Mouse (Mus musculus): ENCODE data around the gene Foxo1. TPM values are rescaled to one million over a fixed set of nuclear protein-coding genes. Genes with fewer than 3 reads are reported as not detected.
A peak's percentile ranks its signal among the peaks of the same experiment; 100 is the strongest.

Foxo1 gene
- total RNA-seq, 2 experiments from 2014 or later, result 10.1 to 32.8 TPM

DNA sequence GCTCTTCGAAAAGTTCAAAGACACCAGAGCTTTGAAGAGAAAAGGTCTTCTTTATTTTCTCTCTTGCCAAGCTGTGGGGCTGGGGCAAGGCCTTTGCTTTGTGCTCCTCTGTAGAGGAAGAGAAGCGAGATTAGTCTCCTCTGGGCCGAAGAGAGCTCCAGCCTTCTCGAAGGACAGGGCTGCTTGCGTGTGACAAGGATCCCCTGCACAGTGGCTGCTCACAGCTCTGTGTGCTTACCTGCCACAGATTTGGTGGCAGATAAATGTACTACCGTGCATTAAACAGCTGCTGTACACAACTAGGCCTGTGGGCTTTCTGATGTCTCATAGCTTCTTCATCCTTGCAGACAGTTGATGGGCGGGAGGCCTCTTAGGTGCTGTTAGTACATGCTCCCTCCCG lies 129.8 kb downstream of the Foxo1 start:
- intact Hi-C loops (cut with DNase I; ENCODE audit: low total_unique reads), result no loop called here
- DNase-seq, result no peak

DNA sequence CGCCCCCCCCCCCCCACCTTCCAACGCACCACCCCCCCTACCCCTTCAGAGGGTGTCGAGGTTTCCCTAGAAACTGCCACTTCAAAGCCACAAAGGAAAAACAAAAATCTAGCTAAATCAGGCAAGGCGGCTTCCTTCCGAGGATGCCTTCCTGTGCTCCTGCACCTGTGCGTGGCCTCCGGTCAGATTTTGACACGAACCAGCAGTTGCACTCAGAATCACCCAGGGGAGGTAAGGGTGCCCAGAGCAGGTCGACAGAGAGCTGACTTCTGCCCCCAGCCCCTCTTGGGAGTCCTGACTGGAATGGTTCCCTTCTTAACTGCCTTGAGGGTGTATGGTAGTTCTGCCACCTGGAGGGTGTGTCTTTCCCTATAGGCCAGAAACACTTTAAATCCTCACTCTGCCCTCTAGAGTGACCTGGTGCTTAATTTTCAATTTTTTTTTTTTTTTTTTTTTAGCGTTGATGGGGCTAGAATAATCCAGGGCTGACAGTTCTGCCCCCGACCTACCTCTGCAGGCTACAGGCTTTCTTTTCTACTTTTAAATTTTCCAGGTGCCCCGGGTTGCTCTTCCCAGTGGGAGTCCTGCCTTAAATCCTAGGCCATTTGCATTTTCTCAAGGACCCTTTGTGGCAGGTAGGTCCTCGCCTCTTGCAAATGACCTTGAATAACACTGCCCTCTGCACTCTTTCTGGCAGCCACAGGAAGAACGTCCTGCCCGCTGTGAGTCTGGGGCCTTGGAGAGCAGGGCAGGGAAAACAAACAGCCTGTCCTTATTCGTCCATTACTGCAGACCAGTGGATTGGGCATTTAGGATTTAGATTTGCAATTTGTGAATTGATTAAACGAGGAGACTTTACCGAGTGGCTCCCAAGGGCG lies 132.4 kb downstream of the Foxo1 start:
- intact Hi-C loops (cut with DNase I; ENCODE audit: low total_unique reads), result no loop called here
- DNase-seq, result no peak

DNA sequence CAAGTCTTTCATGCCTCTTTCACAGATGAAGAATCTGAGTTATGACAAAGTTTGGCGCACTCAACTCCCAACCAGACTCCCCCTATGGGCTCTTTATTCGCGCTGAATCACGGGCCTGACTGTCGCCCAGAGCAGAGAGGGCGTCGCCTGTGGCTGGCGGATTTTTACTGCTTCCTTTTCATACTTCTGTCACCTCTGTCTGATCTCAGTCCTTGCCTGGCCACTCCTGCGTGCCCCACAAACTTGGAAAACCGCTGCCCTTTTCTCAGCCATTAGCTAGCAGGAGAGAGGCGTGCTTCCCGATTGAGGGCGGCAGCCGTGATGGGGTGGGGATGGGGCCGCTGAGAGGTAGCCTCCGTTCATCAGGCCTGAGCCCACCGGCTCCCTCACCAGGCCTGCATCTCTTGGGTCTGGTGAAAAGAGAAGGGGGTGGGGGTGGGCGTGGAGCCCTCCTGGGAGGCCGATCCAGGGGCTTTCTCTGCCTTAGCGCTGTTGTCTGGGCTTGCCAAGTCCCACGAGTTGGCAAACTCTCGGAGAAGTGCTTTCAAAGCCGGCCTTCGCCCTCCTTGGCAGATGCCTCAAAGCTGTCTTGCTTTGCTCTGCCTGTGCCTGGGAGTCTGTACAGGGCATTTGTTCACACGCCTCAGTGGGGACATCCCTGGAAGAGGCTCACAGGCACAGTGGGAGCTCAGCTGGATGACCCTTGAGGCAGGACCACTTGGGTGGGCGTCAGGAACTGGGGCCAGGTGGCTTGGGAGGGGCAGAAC lies 133.2 kb downstream of the Foxo1 start:
- DNase-seq, result peak; percentile 40
- intact Hi-C loops (cut with DNase I; ENCODE audit: low total_unique reads), result no loop called here

Other genes starting within 250 kb of the Foxo1 start
- 1 to 10 TPM; 3.3 to 3.5 TPM for gene Maml3, start 163.3 kb upstream of the Foxo1 start, total RNA-seq (2021)